Mouse (Mus musculus) heart, embryonic 15.5 days (tissue): ENCODE data around the gene Klrc1. TPM values are rescaled to one million over a fixed set of nuclear protein-coding genes. Genes with fewer than 3 reads are reported as not detected.
"Not testable (repeated sequence)": the region's sequence is repeated elsewhere in the genome, so short reads cannot be mapped to it uniquely, and the experiment has no call there.

Experiments
- ATAC-seq: fragments of 200-750 bp; cut with Nextera tagmentation; replicated peaks from 2 replicates; pipeline ENCODE4 v1.8.0; 2017; ENCODE audit warnings: low read depth, moderate TSS enrichment; ENCODE audit not compliant: insufficient number of reproducible peaks, insufficient read depth, low FRiP score
- H3K27ac ChIP-seq: fragments of 300-500 bp; sonication (generic); 2 replicates; pipeline ENCODE4 v1.5.1; 2015; ENCODE audit warnings: mild to moderate bottlenecking, inconsistent platforms
- H3K27me3 ChIP-seq: fragments of 300-500 bp; sonication (generic); 2 replicates; pipeline ENCODE4 v1.6.1; 2015; ENCODE audit warnings: inconsistent platforms
- H3K36me3 ChIP-seq: fragments of 300-500 bp; sonication (generic); 2 replicates; pipeline ENCODE4 v1.6.1; 2015; ENCODE audit warnings: mild to moderate bottlenecking, inconsistent platforms
- H3K4me1 ChIP-seq: fragments of 300-500 bp; sonication (generic); replicated peaks from 2 replicates; pipeline ENCODE4 v1.6.1; 2015; ENCODE audit warnings: inconsistent platforms
- H3K4me2 ChIP-seq: fragments of 300-500 bp; sonication (generic); 2 replicates; pipeline ENCODE4 v1.6.1; 2015; ENCODE audit warnings: inconsistent platforms, mild to moderate bottlenecking, moderate library complexity
- H3K4me3 ChIP-seq: fragments of 300-500 bp; sonication (generic); 2 replicates; pipeline ENCODE4 v1.5.1; 2015; ENCODE audit warnings: mild to moderate bottlenecking, inconsistent platforms
- H3K9ac ChIP-seq: fragments of 300-500 bp; sonication (generic); 2 replicates; pipeline ENCODE4 v1.6.1; 2015; ENCODE audit warnings: mild to moderate bottlenecking, inconsistent platforms
- H3K9me3 ChIP-seq: fragments of 300-500 bp; sonication (generic); replicated peaks from 2 replicates; pipeline ENCODE4 v1.6.1; 2016; ENCODE audit warnings: inconsistent platforms
- WGBS: fragments of 180-500 bp; shearing (Covaris S2); methylation state at CpG from one replicate; pipeline ENCODE4 v1.1.7; 2015; ENCODE audit warnings: mixed read lengths; 5-methylcytosine and 5-hydroxymethylcytosine counted together
- microRNA-seq: library from miRNA; unstranded; fragments of <30 nt; microRNA quantifications from one replicate; pipeline ENCODE4, GENCODE M21; 2016
- polyA plus RNA-seq: library from polyadenylated mRNA; unstranded; fragments of >200 nt; fragmentation: Nextera tagmentation; extraction: Ambion mirVana; gene quantifications from 2 replicates; pipeline ENCODE4 v1.2.1, GENCODE M21; 2015

The Klrc1 gene
- polyA plus RNA-seq, 1 experiment from 2014 or later = 0.20 TPM

- H3K27ac ChIP-seq, H3K27me3 ChIP-seq, H3K9me3 ChIP-seq, H3K4me2 ChIP-seq, H3K4me3 ChIP-seq, H3K4me1 ChIP-seq, H3K36me3 ChIP-seq, ATAC-seq, H3K9ac ChIP-seq: not testable (repeated sequence)
- WGBS = 76% methylated on average over 2 of the region's 2 CpGs
Observed at GRCm38 (mm10) chr6:129631046-129631445, 47.7 kb downstream of the Klrc1 start.

GRCm38 (mm10) chr6:129623735-129624134, 55.0 kb downstream of the Klrc1 start, which contains the start of gene Klrk1:
Klrk1 (minus strand) TSS chr6:129623864.
- Histone ChIP-seq H3K27me3 (no peaks in the 10 kb centered on the region), H3K4me1 (no peaks in the 10 kb centered on the region), H3K9me3 (no peaks in the 10 kb centered on the region), H3K36me3 (no peaks in the 10 kb centered on the region), H3K4me2 (no peak within 1 kb of the TSS), H3K4me3 (no peak within 1 kb of the TSS), H3K27ac (no peak within 1 kb of the TSS), H3K9ac (no peak within 1 kb of the TSS)
- no peak for ATAC-seq
- whole genome bisulfite sequencing = 69% methylated on average over 4 of the region's 4 CpGs

Small RNAs within 50 kb of the gene (microRNA-seq; reads per million reads assigned to microRNA genes)
- not detected for gene Mir680-1

Other genes starting within 250 kb of the Klrc1 start
- gene Clec1a, start 227.0 kb downstream of the Klrc1 start, polyA plus RNA-seq = 5.7 and 6.3 TPM in 2 replicates
- gene Olr1, start 171.8 kb downstream of the Klrc1 start, polyA plus RNA-seq = 0.30 and 0.79 TPM in 2 replicates
- gene Tmem52b, start 166.4 kb downstream of the Klrc1 start, polyA plus RNA-seq = not detected in 2 replicates
- gene Gabarapl1, start 145.8 kb downstream of the Klrc1 start, polyA plus RNA-seq = 41.6 and 44.6 TPM in 2 replicates
- not detected in 2 replicates for gene Klre1, start 101.1 kb downstream of the Klrc1 start, polyA plus RNA-seq
- gene Klrd1, start 87.2 kb downstream of the Klrc1 start, polyA plus RNA-seq = 0.60 and 1.1 TPM in 2 replicates
- gene Klrk1, start 55.1 kb downstream of the Klrc1 start, polyA plus RNA-seq = 0.18 and 0.47 TPM in 2 replicates
- gene Klrc3, start 35.6 kb downstream of the Klrc1 start, polyA plus RNA-seq = not detected in 2 replicates
- 0.09 TPM in 1 of 2 replicates, not detected in the other for gene Klrc2, start 18.3 kb downstream of the Klrc1 start, polyA plus RNA-seq
- gene Klri1, start 38.2 kb upstream of the Klrc1 start, polyA plus RNA-seq = 0.16 TPM in 1 of 2 replicates, not detected in the other
- 0.05 TPM in 1 of 2 replicates, not detected in the other for gene Klri2, start 61.5 kb upstream of the Klrc1 start, polyA plus RNA-seq
- not detected in 2 replicates for gene Gm156, start 105.3 kb upstream of the Klrc1 start, polyA plus RNA-seq
- not detected in 2 replicates for gene Gm17631, start 183.7 kb upstream of the Klrc1 start, polyA plus RNA-seq
- not detected in 2 replicates for gene Klra17, start 197.7 kb upstream of the Klrc1 start, polyA plus RNA-seq
- 0.23 TPM in 1 of 2 replicates, not detected in the other for gene Klra5, start 238.7 kb upstream of the Klrc1 start, polyA plus RNA-seq